Mouse (Mus musculus) large intestine, adult 2 months (tissue): ENCODE measurements at regions not wholly inside any gene's neighbourhood (a gene's known extent, or its start where the extent isn't known, plus 50 kb on each side); places are given as distances from the start of the nearest gene placed in this dataset.

Source experiments
- DNase-seq: peaks from one replicate; pipeline ENCODE4 v3.0.0-alpha.2; 2012; ENCODE audit warnings: low read depth, low spot score
- WGBS: fragments of 180-500 bp; shearing (Covaris S2); methylation state at CpG from one replicate; pipeline ENCODE4 v1.1.7; 2018; 5-methylcytosine and 5-hydroxymethylcytosine counted together

- no peak for DNase-seq
- 42% methylated on average over 2 of the region's 2 CpGs for WGBS
These were observed 106.7 kb upstream of the Nrp1 start for GRCm38 (mm10) chr8:128251723-128252122.

- no peak for DNase-seq
- 93% methylated on average over 3 of the region's 3 CpGs for WGBS
These were observed 97.6 kb upstream of the Nrp1 start for GRCm38 (mm10) chr8:128260836-128261235.

GRCm38 (mm10) chr8:128261367-128261766 is 97.0 kb upstream of the Nrp1 start:
- 93% methylated on average over 3 of the region's 3 CpGs for WGBS
- DNase-seq = no peak

GRCm38 (mm10) chr8:128263251-128263947 is 95.0 kb upstream of the Nrp1 start:
- DNase-seq = no peak
- WGBS = 31% methylated on average over 9 of the region's 9 CpGs

- no peak for DNase-seq
- 63% methylated on average over 4 of the region's 4 CpGs for WGBS
These were observed 91.1 kb upstream of the Nrp1 start for GRCm38 (mm10) chr8:128267261-128267660.

- no peak for DNase-seq
- WGBS = 67% methylated on average over 3 of the region's 3 CpGs
These were observed 90.4 kb upstream of the Nrp1 start for GRCm38 (mm10) chr8:128268010-128268409.

GRCm38 (mm10) chr8:128269546-128269945 is 88.9 kb upstream of the Nrp1 start:
- 83% methylated on average over 1 of the region's 1 CpGs for WGBS

GRCm38 (mm10) chr8:128272866-128273344 is 85.5 kb upstream of the Nrp1 start:
- 24% methylated on average over 3 of the region's 3 CpGs for WGBS
- DNase-seq = no peak

More at GRCm38 (mm10) chr8:128269546-128269945, 88.9 kb upstream of the Nrp1 start:
- no peak for DNase-seq

- DNase-seq = no peak
- WGBS = 91% methylated on average over 1 of the region's 1 CpGs
These were observed 81.9 kb upstream of the Nrp1 start for GRCm38 (mm10) chr8:128276475-128276874.

- WGBS = 49% methylated on average over 3 of the region's 3 CpGs
These were observed 75.6 kb upstream of the Nrp1 start for GRCm38 (mm10) chr8:128282802-128283201.

GRCm38 (mm10) chr8:128283365-128283764 is 75.0 kb upstream of the Nrp1 start:
- DNase-seq = no peak
- WGBS = 88% methylated on average over 2 of the region's 2 CpGs

More at GRCm38 (mm10) chr8:128282802-128283201, 75.6 kb upstream of the Nrp1 start:
- no peak for DNase-seq

GRCm38 (mm10) chr8:128284816-128285215 is 73.6 kb upstream of the Nrp1 start:
- DNase-seq = peak; percentile 31
- whole genome bisulfite sequencing = 18% methylated on average over 3 of the region's 3 CpGs

- no peak for DNase-seq
- WGBS = 24% methylated on average over 4 of the region's 4 CpGs
These were observed 68.3 kb upstream of the Nrp1 start for GRCm38 (mm10) chr8:128290076-128290475.

- WGBS = 89% methylated on average over 6 of the region's 6 CpGs
These were observed 66.0 kb upstream of the Nrp1 start for GRCm38 (mm10) chr8:128292394-128292793.

GRCm38 (mm10) chr8:128296728-128297380 is 61.5 kb upstream of the Nrp1 start:
- no peak for DNase-seq
- WGBS = 91% methylated on average over 14 of the region's 14 CpGs

More at GRCm38 (mm10) chr8:128292394-128292793, 66.0 kb upstream of the Nrp1 start:
- DNase-seq = no peak

- WGBS = 83% methylated on average over 2 of the region's 2 CpGs
These were observed 56.1 kb upstream of the Nrp1 start for GRCm38 (mm10) chr8:128302322-128302721.

More at GRCm38 (mm10) chr8:128302322-128302721, 56.1 kb upstream of the Nrp1 start:
- no peak for DNase-seq
